Comparison of ENCODE assay signal across 7 mouse cellular contexts in the genomic region with DNA sequence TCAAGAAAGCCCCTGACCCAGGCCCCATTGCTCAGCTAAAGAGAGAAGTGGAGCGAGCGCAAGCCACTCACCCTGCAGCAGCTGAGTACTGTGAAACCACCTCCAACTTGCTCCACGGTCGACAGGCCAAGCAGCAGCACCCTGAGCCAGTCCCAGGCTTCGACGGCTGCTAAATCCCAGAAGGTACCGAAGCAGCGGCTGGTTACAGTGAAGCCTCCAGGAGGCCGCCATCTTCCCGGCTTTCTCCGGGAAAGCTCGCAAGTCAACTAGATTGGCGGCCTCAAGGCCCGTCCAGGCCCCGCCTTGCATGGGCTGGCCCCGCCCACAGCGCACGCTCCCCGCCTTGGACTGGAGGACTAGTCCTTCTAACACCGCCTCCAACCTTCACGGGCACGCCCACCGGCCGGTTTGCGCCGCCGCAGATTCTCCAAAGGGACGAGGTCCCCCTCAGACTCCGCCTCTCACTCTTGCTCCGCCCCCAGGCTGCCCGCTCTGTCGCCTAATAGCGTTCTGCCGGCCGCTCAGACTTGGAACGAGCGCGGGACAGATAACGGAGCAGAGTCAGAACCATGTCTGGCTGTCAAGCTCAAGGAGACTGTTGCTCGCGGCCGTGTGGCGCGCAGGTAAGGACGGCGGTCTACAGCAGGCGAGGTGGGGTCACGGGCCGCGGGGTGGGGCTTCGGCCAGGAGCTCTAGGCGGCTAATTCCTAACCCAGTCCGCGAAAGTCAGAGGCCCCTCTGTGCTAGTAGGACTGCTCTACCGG. TPM values are rescaled to one million over a fixed set of nuclear protein-coding genes. Genes with fewer than 3 reads are reported as not detected.
DNase-seq lines count a peak whose midpoint lies in the region; ATAC-seq lines count a peak whose summit lies in the region.

A gene (minus strand): TSS at position 295 of the 764 bp plus-strand sequence.
A gene (plus strand): TSS at position 457 of the 764 bp plus-strand sequence.

- peak within 1 kb of the TSS; percentile 71 for H3K4me3 ChIP-seq in intestine, embryonic 15.5 days (replicated peaks)
- peak within 1 kb of the TSS; percentile 82 for H3K4me3 ChIP-seq in midbrain, embryonic 10.5 days

- no peaks in the 10 kb centered on the region for H3K36me3 ChIP-seq in intestine, embryonic 15.5 days
- H3K36me3 ChIP-seq in midbrain, embryonic 10.5 days = no peaks in the 10 kb centered on the region

- H3K4me2 ChIP-seq in intestine, embryonic 15.5 days (replicated peaks) = peak within 1 kb of the TSS; percentile 63

- H3K27me3 ChIP-seq in intestine, embryonic 15.5 days (replicated peaks) = no peaks in the 10 kb centered on the region
- H3K27me3 ChIP-seq in midbrain, embryonic 10.5 days (ENCODE audit: low read depth, poor library complexity, severe bottlenecking) = no peaks in the 10 kb centered on the region

- no peaks in the 10 kb centered on the region for H3K9me3 ChIP-seq in intestine, embryonic 15.5 days
- no peaks in the 10 kb centered on the region; the same call in 1 of the 2 replicates for H3K9me3 ChIP-seq in midbrain, embryonic 10.5 days (replicated peaks)

- peak; percentile 100 for DNase-seq in adrenal gland, adult 2 months
- DNase-seq in embryo, embryonic 11.5 days (ENCODE audit: low read depth, low spot score) = peak; percentile 99
- peak; percentile 100 for DNase-seq in gastrocnemius, postnatal 36 days
- peak; percentile 99 to 100 for DNase-seq in left cerebral cortex, postnatal 25 days (ENCODE audit: low spot score in 2 of 2)
- peak; percentile 100 for DNase-seq in midbrain, embryonic 10.5 days (ENCODE audit: low spot score)
- peak; percentile 99 for DNase-seq in right cerebral cortex, postnatal 4 days

- ATAC-seq in intestine, embryonic 15.5 days = peak; percentile 100

- WGBS in intestine, embryonic 15.5 days = under 1% methylated on average over 55 of the region's 55 CpGs
- WGBS in midbrain, embryonic 10.5 days = under 1% methylated on average over 55 of the region's 55 CpGs

- H3K4me1 ChIP-seq in intestine, embryonic 15.5 days (replicated peaks) = no peaks in the 10 kb centered on the region
- H3K4me1 ChIP-seq in midbrain, embryonic 10.5 days = peaks cover 25% of the 10 kb centered on the region

- H3K9ac ChIP-seq in intestine, embryonic 15.5 days = peak within 1 kb of the TSS; percentile 73

- H3K27ac ChIP-seq in intestine, embryonic 15.5 days = peak within 1 kb of the TSS; percentile 85
- H3K27ac ChIP-seq in midbrain, embryonic 10.5 days (replicated peaks) = peak within 1 kb of the TSS; percentile 92

- intact Hi-C loops in gastrocnemius, postnatal 36 days (cut with DNase I) = no loop called here
- intact Hi-C loops in left cerebral cortex, postnatal 25 days (cut with DNase I) = loop anchor here (5.0 kb wide), 2 partner anchors 271 to 386 kb away; no protein-coding TSS in a partner anchor

RNA-seq across cellular contexts. Expression of the first gene that starts in this region (rescaled TPM):
- total RNA-seq in adrenal gland, adult 2 months (2021) = 100 to 1,000 TPM; 127 to 148 TPM
- 33.1 and 53.8 TPM in 2 replicates for polyA plus RNA-seq in adrenal gland, adult 2 months (2012; rRNA removed)
- 10 to 100 TPM; 87.0 to 99.9 TPM for total RNA-seq in gastrocnemius, postnatal 36 days (2021)
- 34.9 and 36.6 TPM in 2 replicates for polyA plus RNA-seq in intestine, embryonic 15.5 days (2015; fragmentation: Nextera tagmentation; extraction: Ambion mirVana)
- total RNA-seq in left cerebral cortex, postnatal 25 days (2021) = 10 to 100 TPM; 59.6 to 62.9 TPM
- 41.3 and 49.3 TPM in 2 replicates for polyA plus RNA-seq in midbrain, embryonic 10.5 days (2016; fragmentation: Nextera tagmentation; extraction: Ambion mirVana)

RNA-seq across cellular contexts. Expression of the second gene that starts in this region (rescaled TPM):
- 10 to 100 TPM; 48.8 to 75.8 TPM for total RNA-seq in adrenal gland, adult 2 months (2021)
- polyA plus RNA-seq in adrenal gland, adult 2 months (2012; rRNA removed) = 17.2 and 17.4 TPM in 2 replicates
- 10 to 100 TPM; 37.0 to 45.9 TPM for total RNA-seq in gastrocnemius, postnatal 36 days (2021)
- 55.1 and 55.6 TPM in 2 replicates for polyA plus RNA-seq in intestine, embryonic 15.5 days (2015; fragmentation: Nextera tagmentation; extraction: Ambion mirVana)
- total RNA-seq in left cerebral cortex, postnatal 25 days (2021) = 10 to 100 TPM; 24.3 to 25.5 TPM
- polyA plus RNA-seq in midbrain, embryonic 10.5 days (2016; fragmentation: Nextera tagmentation; extraction: Ambion mirVana) = 62.3 and 64.5 TPM in 2 replicates

Comparison
In these comparisons a context has a peak if more than half of its experiments do, and no peak if none do; other contexts are left out.
1. Peak in every context shown above with its lines: DNase-seq, ATAC-seq, H3K4me3 ChIP-seq and H3K27ac ChIP-seq.